Mouse (Mus musculus) neural tube, embryonic 11.5 days (tissue): ENCODE results near the gene Zfp654. TPM values are rescaled to one million over a fixed set of nuclear protein-coding genes. Genes with fewer than 3 reads are reported as not detected.
A peak's percentile ranks its signal among the peaks of the same experiment; 100 is the strongest.

ENCODE experiments used
- ATAC-seq: fragments of 200-750 bp; cut with Nextera tagmentation; 2 replicates; pipeline ENCODE4 v1.8.0; 2017; ENCODE audit warnings: moderate number of reproducible peaks, mild to moderate bottlenecking, moderate TSS enrichment, moderate library complexity; ENCODE audit not compliant: insufficient read depth, low FRiP score, low TSS enrichment
- DNase-seq: peaks from one replicate; pipeline ENCODE4 v3.0.0-alpha.2; 2015; ENCODE audit warnings: low spot score
- H3K27ac ChIP-seq: fragments of 300-500 bp; sonication (generic); 2 replicates; pipeline ENCODE4 v1.5.1; 2014; ENCODE audit warnings: low read depth, mild to moderate bottlenecking, low read length
- H3K27me3 ChIP-seq: fragments of 300-500 bp; sonication (generic); 2 replicates; pipeline ENCODE4 v1.6.1; 2014; ENCODE audit warnings: mild to moderate bottlenecking, low read length, mixed read lengths; ENCODE audit not compliant: control insufficient read depth, insufficient read depth
- H3K36me3 ChIP-seq: fragments of 300-500 bp; sonication (generic); 2 replicates; pipeline ENCODE4 v1.6.1; 2014; ENCODE audit warnings: mild to moderate bottlenecking, low read length, moderate library complexity, mixed read lengths; ENCODE audit not compliant: control insufficient read depth, insufficient read depth
- H3K4me1 ChIP-seq: fragments of 300-500 bp; sonication (generic); 2 replicates; pipeline ENCODE4 v1.6.1; 2014; ENCODE audit warnings: low read length, mixed read lengths; ENCODE audit not compliant: control insufficient read depth, insufficient read depth
- H3K4me2 ChIP-seq: fragments of 300-500 bp; sonication (generic); 2 replicates; pipeline ENCODE4 v1.6.1; 2014; ENCODE audit warnings: low read depth, mild to moderate bottlenecking, moderate library complexity
- H3K4me3 ChIP-seq: fragments of 300-500 bp; sonication (generic); 2 replicates; pipeline ENCODE4 v1.5.1; 2014; ENCODE audit warnings: low read depth, low read length
- H3K9ac ChIP-seq: fragments of 300-500 bp; sonication (generic); 2 replicates; pipeline ENCODE4 v1.6.1; 2014; ENCODE audit warnings: mild to moderate bottlenecking, low read length
- H3K9me3 ChIP-seq: fragments of 300-500 bp; sonication (generic); 2 replicates; pipeline ENCODE4 v1.6.1; 2016; ENCODE audit warnings: low read length; ENCODE audit not compliant: control insufficient read depth
- WGBS: fragments of 180-500 bp; shearing (Covaris S2); extraction: QIAGEN DNeasy Blood & Tissue Kit; methylation state at CpG from one replicate; pipeline ENCODE4 v1.1.7; 2014; 5-methylcytosine and 5-hydroxymethylcytosine counted together
- polyA plus RNA-seq: library from polyadenylated mRNA; unstranded; fragments of >200 nt; fragmentation: Nextera tagmentation; extraction: Ambion mirVana; gene quantifications from 2 replicates; pipeline ENCODE4 v1.2.1, GENCODE M21; 2014

The Zfp654 gene
- polyA plus RNA-seq, 1 experiment from 2014 or later: 10.3 TPM

- no peak overlapping the region for H3K9ac ChIP-seq
- no peak overlapping the region for H3K4me2 ChIP-seq
- no peaks in the 10 kb centered on the region for H3K36me3 ChIP-seq
- ATAC-seq (no peak), DNase-seq (peak; percentile 83)
- H3K27me3 ChIP-seq: no peaks in the 10 kb centered on the region
- H3K4me3 ChIP-seq: no peak overlapping the region
- H3K9me3 ChIP-seq: no peaks in the 10 kb centered on the region
- no peak overlapping the region for H3K27ac ChIP-seq
- WGBS: 10% methylated on average over 10 of the region's 10 CpGs
- no peaks in the 10 kb centered on the region for H3K4me1 ChIP-seq
Observed at GRCm38 (mm10) chr16:64748237-64748636, 103.2 kb downstream of the Zfp654 start.

- Histone ChIP-seq H3K36me3 (no peaks in the 10 kb centered on the region), H3K9me3 (no peaks in the 10 kb centered on the region), H3K27ac (no peak overlapping the region), H3K27me3 (no peaks in the 10 kb centered on the region), H3K9ac (no peak overlapping the region), H3K4me3 (no peak overlapping the region), H3K4me1 (no peaks in the 10 kb centered on the region), H3K4me2 (no peak overlapping the region)
- no peak for DNase-seq
- ATAC-seq: no peak
- WGBS: 80% methylated on average over 4 of the region's 4 CpGs
Observed at GRCm38 (mm10) chr16:64745089-64745488, 106.4 kb downstream of the Zfp654 start.

- 88% methylated on average over 5 of the region's 5 CpGs for WGBS
- Histone ChIP-seq H3K9ac (no peak overlapping the region), H3K27ac (no peak overlapping the region), H3K4me2 (no peak overlapping the region), H3K9me3 (no peaks in the 10 kb centered on the region), H3K4me1 (no peaks in the 10 kb centered on the region), H3K36me3 (no peaks in the 10 kb centered on the region), H3K4me3 (no peak overlapping the region), H3K27me3 (no peaks in the 10 kb centered on the region)
- no peak for ATAC-seq
- DNase-seq: no peak
Observed at GRCm38 (mm10) chr16:64737289-64737688, 114.2 kb downstream of the Zfp654 start.

Other genes with a start within 250 kb of the Zfp654 start
- gene Csnka2ip, start 249.2 kb downstream of the Zfp654 start, polyA plus RNA-seq: 0.08 TPM in 1 of 2 replicates, not detected in the other
- 33.8 and 36.7 TPM in 2 replicates for gene 4930453N24Rik, start 80.5 kb downstream of the Zfp654 start, polyA plus RNA-seq
- 126 and 129 TPM in 2 replicates for gene Cggbp1, start 344 bp upstream of the Zfp654 start, polyA plus RNA-seq